Mouse (Mus musculus): ENCODE measurements around the gene Pik3r5.

The Pik3r5 gene

GRCm38 (mm10) chr11:68401428-68401827 is 30.5 kb upstream of the Pik3r5 start:
- no peak for DNase-seq (ENCODE audit: low read depth, low spot score)

DNA sequence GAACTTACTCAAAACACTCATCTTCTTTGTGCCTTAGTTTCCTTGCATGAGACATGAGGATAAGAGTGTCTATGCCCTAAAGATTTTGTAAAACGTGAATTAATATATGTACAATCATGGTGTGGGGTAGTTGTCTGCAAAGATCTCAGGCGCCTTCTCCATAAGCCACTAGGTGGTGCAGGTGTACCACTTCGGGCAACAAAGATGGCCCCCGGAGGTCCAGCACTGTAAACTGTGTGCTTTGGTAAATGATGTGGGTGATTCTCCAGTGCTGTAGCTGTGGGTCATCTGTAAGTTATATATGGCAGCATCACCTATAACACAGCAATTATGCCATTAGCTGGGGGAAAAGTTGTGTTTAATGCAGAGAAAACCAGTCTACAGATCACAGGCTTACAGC is 27.7 kb upstream of the Pik3r5 start:
- no peak for DNase-seq (ENCODE audit: low read depth, low spot score)

GRCm38 (mm10) chr11:68405576-68405975 is 26.3 kb upstream of the Pik3r5 start:
- DNase-seq (ENCODE audit: low read depth, low spot score), result no peak

GRCm38 (mm10) chr11:68407266-68407926 is 24.5 kb upstream of the Pik3r5 start:
- DNase-seq (ENCODE audit: low read depth, low spot score), result no peak

- DNase-seq (ENCODE audit: low read depth, low spot score), result peak; percentile 87
Measured at GRCm38 (mm10) chr11:68408127-68408526, 23.8 kb upstream of the Pik3r5 start.

- DNase-seq (ENCODE audit: low read depth, low spot score), result no peak
Measured at GRCm38 (mm10) chr11:68417001-68417400, 14.9 kb upstream of the Pik3r5 start.

DNA sequence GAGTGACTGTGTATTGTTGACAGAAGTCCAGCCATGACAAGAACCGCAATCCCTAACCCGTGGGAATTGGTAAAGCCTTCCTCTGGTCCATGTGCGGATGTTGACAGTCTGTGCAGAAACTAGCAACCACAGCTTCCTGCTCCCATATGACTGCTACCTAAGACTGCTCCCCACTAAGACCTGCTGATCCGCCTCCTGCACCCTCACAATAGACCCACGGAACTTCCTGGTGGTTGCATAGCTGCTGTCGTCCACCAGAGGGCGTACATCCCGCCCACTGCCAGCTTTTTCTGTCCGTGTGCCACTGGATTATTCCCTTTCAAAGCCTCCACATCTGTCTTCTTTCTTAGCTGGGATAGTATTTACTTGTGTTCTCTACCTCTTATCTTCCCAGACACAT is 14.1 kb upstream of the Pik3r5 start:
- DNase-seq (ENCODE audit: low read depth, low spot score), result peak; percentile 48

DNA sequence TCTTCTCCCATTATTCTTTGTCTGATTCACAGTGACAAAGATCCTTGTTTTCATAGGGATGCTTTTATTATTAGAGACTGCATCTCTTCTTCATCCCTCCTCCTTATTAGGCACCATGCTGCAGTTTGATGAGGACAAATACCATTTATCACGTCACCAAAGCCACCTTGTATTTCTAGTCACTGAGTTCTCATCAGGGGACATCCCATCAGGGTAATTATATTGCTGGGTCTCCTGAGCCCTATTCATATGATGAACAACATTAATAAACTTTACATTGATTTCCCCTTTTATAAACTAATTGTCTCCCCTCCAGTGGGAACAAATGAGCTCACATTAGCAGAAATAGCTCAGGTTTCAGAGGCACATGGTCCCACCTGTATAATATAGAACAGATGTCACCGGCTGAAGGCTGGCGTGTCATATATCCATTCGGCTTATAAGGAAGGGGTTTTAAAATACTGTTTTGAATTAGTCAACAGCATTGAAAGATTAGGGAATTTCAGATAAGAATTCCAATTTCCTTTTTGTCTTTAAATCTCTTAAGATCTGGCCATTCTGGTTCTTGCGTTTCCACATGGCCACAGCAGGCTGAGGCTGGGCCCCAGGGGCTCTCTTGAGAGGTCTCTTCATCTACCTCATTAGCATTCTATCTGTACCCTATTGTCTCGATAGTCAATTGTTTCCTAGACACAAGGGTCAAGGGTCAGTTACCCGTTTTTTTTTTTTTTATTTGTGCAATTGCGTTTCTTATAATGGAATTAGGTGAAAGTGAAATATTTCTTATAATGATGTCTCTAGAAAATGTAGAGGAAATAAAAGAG is 6.2 kb upstream of the Pik3r5 start:
- DNase-seq (ENCODE audit: low read depth, low spot score), result no peak

GRCm38 (mm10) chr11:68427083-68427570 is 4.8 kb upstream of the Pik3r5 start:
- DNase-seq (ENCODE audit: low read depth, low spot score), result no peak

GRCm38 (mm10) chr11:68430662-68431061 is 1.3 kb upstream of the Pik3r5 start:
- DNase-seq (ENCODE audit: low read depth, low spot score), result no peak

- DNase-seq (ENCODE audit: low read depth, low spot score), result no peak
Measured at GRCm38 (mm10) chr11:68432361-68433021, 570 bp downstream of the Pik3r5 start.

DNA sequence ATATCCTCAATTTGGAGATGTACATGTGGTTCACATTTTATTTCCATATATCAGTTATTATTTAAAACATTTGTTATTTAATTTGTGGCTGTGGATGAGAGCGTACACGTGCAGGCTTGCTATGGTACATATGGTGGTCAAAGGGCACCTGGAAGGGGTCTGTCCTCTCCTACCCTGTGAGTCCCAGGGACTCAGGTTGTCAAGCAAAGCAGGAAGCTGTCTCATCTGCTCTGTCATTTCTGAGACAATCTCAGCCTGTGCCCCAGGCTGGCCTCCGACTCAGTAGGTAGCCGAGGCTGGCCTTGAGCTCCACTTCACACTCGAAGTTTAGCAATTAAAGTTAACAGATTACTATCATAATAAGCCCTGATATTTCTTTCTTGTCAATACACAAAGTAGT is 1.6 kb downstream of the Pik3r5 start:
- DNase-seq (ENCODE audit: low read depth, low spot score), result no peak

- no peak for DNase-seq (ENCODE audit: low read depth, low spot score)
Measured at GRCm38 (mm10) chr11:68434697-68435096, 2.8 kb downstream of the Pik3r5 start.

DNA sequence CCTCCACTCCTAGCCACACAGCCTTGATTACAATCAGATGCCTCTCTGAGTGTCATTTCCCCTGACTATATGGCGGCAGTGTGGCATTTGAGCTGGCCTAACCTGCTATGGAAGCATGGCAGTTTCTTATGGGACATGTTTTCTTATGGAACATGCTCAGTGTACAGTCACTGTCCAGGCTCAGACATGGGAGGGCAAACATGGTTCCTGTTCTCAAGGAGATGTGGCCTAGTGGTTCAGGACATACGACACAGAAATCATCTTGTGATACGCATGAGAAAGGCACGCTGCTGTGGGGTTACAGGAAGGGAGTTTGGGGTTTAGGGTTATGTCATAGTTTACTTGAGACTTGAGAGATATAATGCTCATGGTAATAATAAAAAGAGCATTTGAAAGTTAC is 3.7 kb downstream of the Pik3r5 start:
- no peak for DNase-seq (ENCODE audit: low read depth, low spot score)

- DNase-seq (ENCODE audit: low read depth, low spot score), result no peak
Measured at GRCm38 (mm10) chr11:68436376-68436775, 4.5 kb downstream of the Pik3r5 start.

DNA sequence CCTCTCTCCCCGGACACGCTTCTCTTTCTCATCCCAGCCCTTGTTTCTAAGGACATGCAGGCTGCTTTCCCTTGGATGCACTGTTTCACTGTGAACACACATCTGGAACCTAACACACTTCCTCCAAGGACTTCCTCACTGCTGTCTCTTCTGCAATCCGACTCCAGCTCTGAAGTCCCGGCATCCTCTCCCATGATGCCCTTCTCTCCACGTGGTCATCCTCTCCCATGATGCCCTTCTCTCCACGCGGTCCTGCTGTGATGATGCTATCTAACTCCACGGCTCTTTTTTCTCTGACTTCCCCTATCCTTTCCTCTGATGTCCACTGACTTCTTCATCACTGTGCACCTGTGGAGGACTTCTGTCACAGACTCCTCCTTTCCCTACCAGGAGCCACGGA is 8.2 kb downstream of the Pik3r5 start:
- DNase-seq (ENCODE audit: low read depth, low spot score), result no peak

DNA sequence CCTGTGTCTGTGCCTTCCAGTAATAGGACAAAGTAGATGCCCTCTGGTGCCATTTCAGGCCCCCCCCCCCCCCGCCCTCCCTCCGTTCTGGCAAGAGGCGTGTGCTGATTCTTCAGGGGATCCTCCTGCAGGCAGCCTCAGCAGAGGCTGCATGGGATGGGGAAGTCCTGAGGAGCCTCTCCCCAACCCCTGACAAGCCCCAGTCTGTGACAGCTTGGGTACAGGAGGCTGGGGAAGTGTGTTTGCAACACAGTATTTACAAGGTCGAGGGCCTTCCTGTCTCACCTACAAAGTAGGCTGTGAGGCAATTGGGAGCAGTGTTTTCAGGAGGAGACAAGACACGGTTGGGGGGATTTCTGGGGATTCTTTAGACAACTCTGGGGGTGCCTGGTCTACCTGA is 9.0 kb downstream of the Pik3r5 start:
- DNase-seq (ENCODE audit: low read depth, low spot score), result no peak

GRCm38 (mm10) chr11:68442346-68442745 is 10.4 kb downstream of the Pik3r5 start:
- no peak for DNase-seq (ENCODE audit: low read depth, low spot score)

DNA sequence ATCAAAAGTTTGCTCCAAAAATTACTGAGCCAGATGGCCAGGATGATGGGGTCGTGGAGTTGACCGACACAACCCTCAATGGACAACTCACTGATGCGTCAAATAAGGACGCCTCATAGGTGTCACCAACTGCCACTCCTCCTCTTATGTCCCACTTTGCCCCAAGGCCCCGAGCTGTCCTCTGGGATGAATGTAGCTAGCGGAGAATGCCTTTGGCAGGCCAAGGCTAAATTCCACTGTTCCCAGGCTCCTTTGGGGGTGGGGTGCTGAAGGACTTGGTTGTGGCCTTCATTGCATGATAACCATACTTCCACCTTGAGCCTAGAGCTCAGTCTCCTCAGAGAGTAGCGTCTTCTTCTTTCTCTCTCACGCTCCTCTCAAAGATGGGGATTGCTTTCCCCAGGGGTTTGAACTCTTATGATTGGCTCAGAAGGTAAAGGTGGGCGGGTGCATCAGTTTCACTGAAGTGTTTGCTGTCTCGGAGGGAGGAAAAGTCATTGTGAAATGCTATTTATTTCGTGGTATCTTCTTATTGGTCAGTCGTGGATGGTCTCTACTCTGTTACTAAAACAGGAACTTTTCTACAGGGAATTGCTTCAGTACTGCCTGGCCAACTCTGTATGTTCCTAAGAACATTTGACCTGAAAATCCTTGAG is 11.2 kb downstream of the Pik3r5 start:
- no peak for DNase-seq (ENCODE audit: low read depth, low spot score)

DNA sequence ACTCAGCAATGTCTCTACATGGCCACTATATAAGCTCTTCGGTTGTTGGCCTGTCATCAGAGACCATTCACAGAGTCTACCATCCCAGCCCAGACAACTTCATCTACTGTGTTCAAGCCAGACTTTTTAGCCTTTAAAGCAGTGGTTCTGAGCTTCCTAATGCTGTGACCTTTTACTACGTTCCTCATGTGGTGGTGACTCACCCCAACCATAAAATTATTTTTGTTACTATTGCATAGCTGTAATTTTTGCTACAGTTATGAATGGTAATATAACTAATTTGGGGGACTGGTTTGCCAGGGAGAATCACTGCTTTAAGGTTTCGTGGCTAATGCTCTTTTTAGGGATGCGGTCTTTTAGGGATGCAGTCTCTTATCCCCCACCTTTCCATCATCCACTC is 14.0 kb downstream of the Pik3r5 start:
- DNase-seq (ENCODE audit: low read depth, low spot score), result no peak

- no peak for DNase-seq (ENCODE audit: low read depth, low spot score)
Measured at GRCm38 (mm10) chr11:68446547-68446946, 14.6 kb downstream of the Pik3r5 start.

DNA sequence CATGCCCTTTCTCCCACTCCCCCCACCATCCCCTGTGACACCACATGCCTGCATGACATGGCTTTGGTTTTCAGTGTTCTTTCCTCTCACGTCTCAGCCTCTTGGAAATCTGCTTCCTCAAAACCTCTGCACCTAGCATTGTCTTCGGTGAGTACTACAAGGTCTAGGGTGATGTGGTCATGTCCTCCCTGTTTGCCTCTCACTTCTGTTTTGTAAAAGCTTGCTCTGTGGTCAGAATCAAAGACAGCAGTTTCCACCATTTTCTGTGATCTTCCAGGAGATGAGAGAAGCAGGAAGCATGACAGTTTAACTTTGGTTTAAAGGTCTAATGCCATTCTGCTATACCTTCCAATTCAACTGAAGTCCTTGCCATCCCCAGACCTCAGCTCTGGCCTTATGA is 15.3 kb downstream of the Pik3r5 start:
- DNase-seq (ENCODE audit: low read depth, low spot score), result no peak
